Mouse (Mus musculus) midbrain, postnatal 0 days (tissue): ENCODE measurements around the gene Gm12216. TPM values are rescaled to one million over a fixed set of nuclear protein-coding genes. Genes with fewer than 3 reads are reported as not detected.
"Not testable (repeated sequence)": the region's sequence is repeated elsewhere in the genome, so short reads cannot be mapped to it uniquely, and the experiment has no call there.

ENCODE experiments used
- ATAC-seq: fragments of 200-750 bp; cut with Nextera tagmentation; 2 replicates; pipeline ENCODE4 v1.8.0; 2017; ENCODE audit warnings: moderate number of reproducible peaks, mild to moderate bottlenecking, moderate TSS enrichment, moderate library complexity; ENCODE audit not compliant: low FRiP score
- DNase-seq: peaks from one replicate; pipeline ENCODE4 v3.0.0-alpha.2; 2015; ENCODE audit warnings: low spot score
- H3K27ac ChIP-seq: fragments of 300-500 bp; sonication (generic); 2 replicates; pipeline ENCODE4 v1.5.1; 2014; ENCODE audit warnings: low read depth, mild to moderate bottlenecking, low read length, mixed read lengths
- H3K27me3 ChIP-seq: fragments of 300-500 bp; sonication (generic); 2 replicates; pipeline ENCODE4 v1.6.1; 2014; ENCODE audit warnings: low read length, control low read depth, mixed read lengths; ENCODE audit not compliant: insufficient read depth
- H3K36me3 ChIP-seq: fragments of 300-500 bp; sonication (generic); 2 replicates; pipeline ENCODE4 v1.6.1; 2014; ENCODE audit warnings: low read length, control low read depth, mixed read lengths; ENCODE audit not compliant: insufficient read depth
- H3K4me1 ChIP-seq: fragments of 300-500 bp; sonication (generic); 2 replicates; pipeline ENCODE4 v1.6.1; 2014; ENCODE audit warnings: mild to moderate bottlenecking, control low read depth, antibody characterized with exemption, low read length, mixed read lengths; ENCODE audit not compliant: insufficient read depth
- H3K4me2 ChIP-seq: fragments of 300-500 bp; sonication (generic); 2 replicates; pipeline ENCODE4 v1.6.1; 2014; ENCODE audit warnings: low read depth, mild to moderate bottlenecking, low read length, mixed read lengths; ENCODE audit not compliant: poor library complexity, severe bottlenecking
- H3K4me3 ChIP-seq: fragments of 300-500 bp; sonication (generic); 2 replicates; pipeline ENCODE4 v1.5.1; 2014; ENCODE audit warnings: low read depth, mild to moderate bottlenecking, low read length, moderate library complexity
- H3K9ac ChIP-seq: fragments of 300-500 bp; sonication (generic); replicated peaks from 2 replicates; pipeline ENCODE4 v1.6.1; 2014; ENCODE audit warnings: mild to moderate bottlenecking, low read length, moderate library complexity, mixed read lengths; ENCODE audit not compliant: poor library complexity, severe bottlenecking
- H3K9me3 ChIP-seq: fragments of 300-500 bp; sonication (generic); 2 replicates; pipeline ENCODE4 v1.6.1; 2016; ENCODE audit warnings: low read length, control low read depth
- CTCF ChIP-seq: IDR thresholded peaks from 2 replicates; pipeline ENCODE4 v1.5.1; 2016; ENCODE audit warnings: antibody characterized with exemption, mild to moderate bottlenecking
- WGBS: fragments of 180-500 bp; shearing (Covaris S2); extraction: QIAGEN DNeasy Blood & Tissue Kit; methylation state at CpG from one replicate; pipeline ENCODE4 v1.1.7; 2014; 5-methylcytosine and 5-hydroxymethylcytosine counted together
- polyA plus RNA-seq: library from polyadenylated mRNA; unstranded; fragments of >200 nt; fragmentation: Nextera tagmentation; extraction: Ambion mirVana; gene quantifications from 2 replicates; pipeline ENCODE4 v1.2.1, GENCODE M21; 2015
- total RNA-seq: library from RNA; depleted of rRNA; stranded (reverse); fragments of >200 nt; gene quantifications from 2 replicates; pipeline ENCODE4 v1.2.3, GENCODE M21; 2014

Gene Gm12216
- total and polyA plus RNA-seq, 2 experiments from 2014 or later, result 0.65 TPM; not detected in 1

GRCm38 (mm10) chr11:53759545-53760406 is 99.3 kb downstream of the Gm12216 start:
- H3K27me3 ChIP-seq, result peaks cover 28% of the 10 kb centered on the region
- H3K4me3 ChIP-seq, result no peak overlapping the region
- H3K4me1 ChIP-seq, result peaks cover 7% of the 10 kb centered on the region; the same call in 1 of the 2 replicates
- no peak overlapping the region for H3K27ac ChIP-seq
- no peaks in the 10 kb centered on the region for H3K9me3 ChIP-seq
- H3K9ac ChIP-seq, result no peak overlapping the region
- no peak for ATAC-seq
- DNase-seq, result no peak
- no peaks in the 10 kb centered on the region for H3K36me3 ChIP-seq
- no peak overlapping the region for H3K4me2 ChIP-seq
- TF ChIP-seq CTCF, result no peak
- 12% methylated on average over 22 of the region's 22 CpGs for WGBS

GRCm38 (mm10) chr11:53758791-53759351 is 100.2 kb downstream of the Gm12216 start:
- DNase-seq, result no peak
- peaks cover 6% of the 10 kb centered on the region; the same call in 1 of the 2 replicates for H3K4me1 ChIP-seq
- no peaks in the 10 kb centered on the region for H3K9me3 ChIP-seq
- H3K27ac ChIP-seq, result no peak overlapping the region
- H3K36me3 ChIP-seq, result no peaks in the 10 kb centered on the region
- no peak overlapping the region for H3K9ac ChIP-seq
- peak; percentile 39 for TF ChIP-seq CTCF
- 42% methylated on average over 6 of the region's 6 CpGs for WGBS
- no peak overlapping the region for H3K4me2 ChIP-seq
- H3K27me3 ChIP-seq, result peaks cover 27% of the 10 kb centered on the region
- no peak overlapping the region for H3K4me3 ChIP-seq
- no peak for ATAC-seq

DNA sequence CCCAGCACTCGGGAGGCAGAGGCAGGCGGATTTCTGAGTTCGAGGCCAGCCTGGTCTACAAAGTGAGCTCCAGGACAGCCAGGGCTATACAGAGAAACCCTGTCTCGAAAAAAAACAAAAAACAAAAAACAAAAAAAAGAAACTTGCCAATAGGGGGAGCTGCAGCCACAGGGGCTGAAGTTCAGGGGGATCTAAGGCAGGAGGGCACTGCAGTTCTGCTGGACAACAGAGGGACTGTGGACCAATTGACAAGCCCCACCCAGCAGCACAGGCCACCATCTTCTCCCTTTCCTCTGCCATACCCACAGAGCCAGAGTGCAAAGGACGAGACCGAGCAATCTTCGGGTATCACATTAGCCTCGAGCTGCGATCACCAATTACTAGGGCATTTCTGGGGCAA is 101.0 kb downstream of the Gm12216 start:
- TF ChIP-seq CTCF, result peak; percentile 43
- not testable (repeated sequence) for H3K4me2 ChIP-seq, H3K9ac ChIP-seq, H3K4me1 ChIP-seq, H3K36me3 ChIP-seq, ATAC-seq, DNase-seq, H3K4me3 ChIP-seq, H3K9me3 ChIP-seq, H3K27ac ChIP-seq
- WGBS, result 89% methylated on average over 9 of the region's 9 CpGs
- H3K27me3 ChIP-seq, result peaks cover 18% of the 10 kb centered on the region

- no peak overlapping the region for H3K27ac ChIP-seq
- 91% methylated on average over 4 of the region's 4 CpGs for WGBS
- H3K4me2 ChIP-seq, result no peak overlapping the region
- no peaks in the 10 kb centered on the region for H3K9me3 ChIP-seq
- H3K36me3 ChIP-seq, result no peaks in the 10 kb centered on the region
- DNase-seq, result no peak
- H3K4me3 ChIP-seq, result no peak overlapping the region
- H3K27me3 ChIP-seq, result peaks cover 15% of the 10 kb centered on the region; the same call in 1 of the 2 replicates
- ATAC-seq, result no peak
- no peak for TF ChIP-seq CTCF
- H3K4me1 ChIP-seq, result no peaks in the 10 kb centered on the region
- no peak overlapping the region for H3K9ac ChIP-seq
Measured at GRCm38 (mm10) chr11:53757612-53758011, 101.4 kb downstream of the Gm12216 start.

GRCm38 (mm10) chr11:53755011-53755595 is 104.0 kb downstream of the Gm12216 start:
- Histone ChIP-seq H3K4me3 (no peak overlapping the region), H3K27ac (no peak overlapping the region), H3K4me2 (no peak overlapping the region), H3K27me3 (0 out of 2 replicates have a peak, but pooled peaks cover 4% of the 10 kb centered on the region), H3K4me1 (no peaks in the 10 kb centered on the region), H3K9me3 (no peaks in the 10 kb centered on the region), H3K36me3 (no peaks in the 10 kb centered on the region), H3K9ac (no peak overlapping the region)
- ATAC-seq (no peak), DNase-seq (no peak)
- TF ChIP-seq CTCF, result no peak
- 80% methylated on average over 12 of the region's 12 CpGs for whole genome bisulfite sequencing
